Comparison of ENCODE assay signal across 10 mouse cellular contexts in genomic region chr10:22150593-22150992, GRCm38 (mm10). TPM values are rescaled to one million over a fixed set of nuclear protein-coding genes. Genes with fewer than 3 reads are reported as not detected.
A peak's percentile ranks its signal among the peaks of the same experiment; 100 is the strongest.
DNase-seq lines count a peak whose midpoint lies in the region; ATAC-seq and TF ChIP-seq lines count a peak whose summit lies in the region.
"Had no signal": no experiment of that assay in that cellular context is flagged by ENCODE, and none has a peak within 500 bp of the region (broad histone marks: within the 10 kb centered on the region; RNA-seq: fewer than 3 reads in every experiment).

No protein-coding gene starts in this region.

- no peak overlapping the region for H3K27ac ChIP-seq in heart, embryonic 10.5 days
- H3K27ac ChIP-seq in bone marrow, adult 2 months (ENCODE audit: control insufficient read depth, insufficient read depth, low read depth, low read length, poor library complexity): no peak overlapping the region
- H3K27ac ChIP-seq in heart, embryonic 16.5 days (ENCODE audit: low read length): no peak overlapping the region
- no peak overlapping the region for H3K27ac ChIP-seq in liver, embryonic 13.5 days
- no peak overlapping the region for H3K27ac ChIP-seq in stomach, postnatal 0 days (replicated peaks)

- peak overlapping the region; percentile 99 for H3K4me2 ChIP-seq in heart, embryonic 16.5 days (ENCODE audit: low read depth, low read length)
- peak overlapping the region; percentile 79 for H3K4me2 ChIP-seq in liver, embryonic 13.5 days
- peak overlapping the region; percentile 98 for H3K4me2 ChIP-seq in stomach, postnatal 0 days (replicated peaks; ENCODE audit: low read depth)

- peak overlapping the region; percentile 29; the same call in 1 of the 2 replicates for H3K9ac ChIP-seq in heart, embryonic 16.5 days (ENCODE audit: low read length)
- no peak overlapping the region for H3K9ac ChIP-seq in liver, embryonic 13.5 days
- H3K9ac ChIP-seq in stomach, postnatal 0 days (ENCODE audit: low read length): no peak overlapping the region

- H3K36me3 ChIP-seq in heart, embryonic 10.5 days: 0 out of 2 replicates have a peak, but pooled peaks cover 4% of the 10 kb centered on the region
- no peaks in the 10 kb centered on the region for H3K36me3 ChIP-seq in heart, embryonic 16.5 days (ENCODE audit: control insufficient read depth, insufficient read depth)
- no peaks in the 10 kb centered on the region for H3K36me3 ChIP-seq in liver, embryonic 13.5 days
- H3K36me3 ChIP-seq in stomach, postnatal 0 days (ENCODE audit: control insufficient read depth, insufficient read depth, low read length): no peaks in the 10 kb centered on the region

- peaks cover 12% of the 10 kb centered on the region for H3K4me1 ChIP-seq in heart, embryonic 10.5 days
- no peaks in the 10 kb centered on the region for H3K4me1 ChIP-seq in bone marrow, adult 2 months (ENCODE audit: control insufficient read depth, insufficient read depth, low read length)
- peaks cover 13% of the 10 kb centered on the region for H3K4me1 ChIP-seq in heart, embryonic 16.5 days (ENCODE audit: control insufficient read depth, insufficient read depth, low read length)
- peaks cover 5% of the 10 kb centered on the region; the same call in 1 of the 2 replicates for H3K4me1 ChIP-seq in liver, embryonic 13.5 days (replicated peaks)
- 0 out of 2 replicates have a peak, but pooled peaks cover 2% of the 10 kb centered on the region for H3K4me1 ChIP-seq in stomach, postnatal 0 days (replicated peaks; ENCODE audit: control insufficient read depth, insufficient read depth)

- TF ChIP-seq CTCF in bone marrow, adult 2 months (IDR thresholded peaks at IDR 0.05; ENCODE audit: control insufficient read depth, insufficient read depth, low read length): no peak
- no peak for TF ChIP-seq CTCF in stomach, postnatal 0 days (IDR thresholded peaks at IDR 0.05; ENCODE audit: low read depth)

- H3K9me3 ChIP-seq in heart, embryonic 10.5 days: no peaks in the 10 kb centered on the region
- no peaks in the 10 kb centered on the region for H3K9me3 ChIP-seq in heart, embryonic 16.5 days (replicated peaks; ENCODE audit: control insufficient read depth, low read length)
- no peaks in the 10 kb centered on the region for H3K9me3 ChIP-seq in liver, embryonic 13.5 days (replicated peaks)
- no peaks in the 10 kb centered on the region for H3K9me3 ChIP-seq in stomach, postnatal 0 days (ENCODE audit: control insufficient read depth, low read length)

- no peak for ATAC-seq in heart, embryonic 16.5 days (replicated peaks; ENCODE audit: extremely low read depth, insufficient read depth, low FRiP score)
- no peak for ATAC-seq in liver, embryonic 13.5 days (ENCODE audit: low read depth)
- ATAC-seq in stomach, postnatal 0 days (ENCODE audit: low FRiP score, low TSS enrichment): no peak

- peak overlapping the region; percentile 77 for H3K4me3 ChIP-seq in heart, embryonic 10.5 days
- H3K4me3 ChIP-seq in bone marrow, adult 2 months (replicated peaks; ENCODE audit: control insufficient read depth, low read depth, low read length): peak overlapping the region; percentile 24
- peak overlapping the region; percentile 76 for H3K4me3 ChIP-seq in heart, embryonic 16.5 days (ENCODE audit: low read length)
- H3K4me3 ChIP-seq in liver, embryonic 13.5 days (replicated peaks): peak overlapping the region; percentile 60; the same call in 1 of the 2 replicates
- H3K4me3 ChIP-seq in stomach, postnatal 0 days (ENCODE audit: low read depth, low read length): peak overlapping the region; percentile 69; the same call in 1 of the 2 replicates

- WGBS in heart, embryonic 10.5 days: under 1% methylated on average over 27 of the region's 27 CpGs
- under 1% methylated on average over 27 of the region's 27 CpGs for WGBS in bone marrow, adult 2 months
- WGBS in heart, embryonic 16.5 days: under 1% methylated on average over 27 of the region's 27 CpGs
- WGBS in liver, embryonic 13.5 days (ENCODE audit: insufficient replicate concordance): under 1% methylated on average over 27 of the region's 27 CpGs
- WGBS in stomach, postnatal 0 days: 1% methylated on average over 27 of the region's 27 CpGs

- no peak for TF ChIP-seq EP300 in stomach, postnatal 0 days (optimal IDR thresholded peaks at IDR 0.05)

- no peak for TF ChIP-seq POLR2A in bone marrow, adult 2 months (IDR thresholded peaks at IDR 0.05; ENCODE audit: borderline replicate concordance, control insufficient read depth, low read depth, low read length)

- DNase-seq in heart, embryonic 10.5 days (ENCODE audit: low spot score): no peak
- DNase-seq in heart, postnatal 4 days: no peak
- DNase-seq in liver, embryonic 13.5 days: no peak
- no peak for DNase-seq in stomach, postnatal 0 days (ENCODE audit: low spot score)
- no peak for DNase-seq in urinary bladder, postnatal 25 days (ENCODE audit: low spot score)
- no peak for DNase-seq in right cerebral cortex, postnatal 14 days

- H3K27me3 ChIP-seq in heart, embryonic 10.5 days (ENCODE audit: insufficient read depth, poor library complexity, severe bottlenecking): peaks cover 51% of the 10 kb centered on the region
- H3K27me3 ChIP-seq in heart, embryonic 16.5 days (ENCODE audit: control insufficient read depth, insufficient read depth, low read length): peaks cover 24% of the 10 kb centered on the region
- peaks cover 72% of the 10 kb centered on the region for H3K27me3 ChIP-seq in liver, embryonic 13.5 days
- H3K27me3 ChIP-seq in stomach, postnatal 0 days (ENCODE audit: control insufficient read depth, insufficient read depth, low read length): peaks cover 11% of the 10 kb centered on the region; the same call in 1 of the 2 replicates

RNA-seq across cellular contexts. Expression of gene E030030I06Rik, which starts 1.5 kb away (rescaled TPM):
- 18.6 and 22.0 TPM in 2 replicates for polyA plus RNA-seq in heart, embryonic 10.5 days (2016; fragmentation: Nextera tagmentation; extraction: Ambion mirVana)
- 1 to 10 TPM; 2.0 to 2.9 TPM for total RNA-seq in heart, postnatal 4 days (2021)
- 9.2 and 9.8 TPM in 2 replicates for polyA plus RNA-seq in bone marrow, adult 2 months (2011; ENCODE audit: insufficient read depth, insufficient read length, low replicate concordance, missing spikeins)
- polyA plus RNA-seq in heart, embryonic 16.5 days (2015; fragmentation: Nextera tagmentation; extraction: Ambion mirVana): 9.0 and 10.4 TPM in 2 replicates
- polyA plus RNA-seq in liver, embryonic 13.5 days (2015; fragmentation: Nextera tagmentation; extraction: Ambion mirVana): 3.0 and 3.2 TPM in 2 replicates
- 12.9 and 16.2 TPM in 2 replicates for polyA plus RNA-seq in stomach, postnatal 0 days (2015; fragmentation: Nextera tagmentation; extraction: Ambion mirVana)

RNA-seq across cellular contexts. Expression of gene Raet1e, which starts 7.8 kb away (rescaled TPM):
- polyA plus RNA-seq in heart, embryonic 10.5 days (2016; fragmentation: Nextera tagmentation; extraction: Ambion mirVana): 9.6 and 12.1 TPM in 2 replicates
- total RNA-seq in heart, postnatal 4 days (2021): 1 to 10 TPM in 1 of 2 experiments, under 1 TPM in 1; 0.81 to 1.1 TPM
- 1.6 TPM in 1 of 2 replicates, not detected in the other for polyA plus RNA-seq in bone marrow, adult 2 months (2011; ENCODE audit: insufficient read depth, insufficient read length, low replicate concordance, missing spikeins)
- 2.1 and 2.3 TPM in 2 replicates for polyA plus RNA-seq in heart, embryonic 16.5 days (2015; fragmentation: Nextera tagmentation; extraction: Ambion mirVana)
- polyA plus RNA-seq in liver, embryonic 13.5 days (2015; fragmentation: Nextera tagmentation; extraction: Ambion mirVana): 0.77 and 1.1 TPM in 2 replicates
- polyA plus RNA-seq in stomach, postnatal 0 days (2015; fragmentation: Nextera tagmentation; extraction: Ambion mirVana): 5.3 and 6.0 TPM in 2 replicates
- total RNA-seq: heart, postnatal 36 days had no signal

RNA-seq across cellular contexts. Expression of gene H60b, which starts 7.8 kb away (rescaled TPM):
- polyA plus RNA-seq in heart, embryonic 10.5 days (2016; fragmentation: Nextera tagmentation; extraction: Ambion mirVana): 0.35 and 1.4 TPM in 2 replicates
- not detected for total RNA-seq in heart, postnatal 4 days (2021)
- not detected in 2 replicates for polyA plus RNA-seq in bone marrow, adult 2 months (2011; ENCODE audit: insufficient read depth, insufficient read length, low replicate concordance, missing spikeins)
- 0.27 and 0.56 TPM in 2 replicates for polyA plus RNA-seq in heart, embryonic 16.5 days (2015; fragmentation: Nextera tagmentation; extraction: Ambion mirVana)
- 0.12 TPM in 1 of 2 replicates, not detected in the other for polyA plus RNA-seq in liver, embryonic 13.5 days (2015; fragmentation: Nextera tagmentation; extraction: Ambion mirVana)
- 0.36 and 0.51 TPM in 2 replicates for polyA plus RNA-seq in stomach, postnatal 0 days (2015; fragmentation: Nextera tagmentation; extraction: Ambion mirVana)
- total RNA-seq: heart, postnatal 36 days had no signal
- polyA plus RNA-seq: testis, adult 2 months had no signal

Comparison
In these comparisons a context has a peak if more than half of its experiments do, and no peak if none do; other contexts are left out.
1. H3K4me3 ChIP-seq: peak in every context shown above with its lines; median percentile 77 in heart, embryonic 10.5 days; 76 in heart, embryonic 16.5 days; 69 in stomach, postnatal 0 days; 60 in liver, embryonic 13.5 days; 24 in bone marrow, adult 2 months.